Mouse (Mus musculus) limb, embryonic 13.5 days (tissue): ENCODE measurements around the gene Gm9964. TPM values are rescaled to one million over a fixed set of nuclear protein-coding genes. Genes with fewer than 3 reads are reported as not detected.

Experiments used
- ATAC-seq: fragments of 200-750 bp; cut with Nextera tagmentation; 2 replicates; pipeline ENCODE4 v1.8.0; 2017; ENCODE audit warnings: low read depth, moderate number of reproducible peaks, moderate TSS enrichment; ENCODE audit not compliant: low FRiP score
- H3K27ac ChIP-seq: fragments of 300-500 bp; sonication (generic); 2 replicates; pipeline ENCODE4 v1.5.1; 2015; ENCODE audit warnings: inconsistent platforms, mild to moderate bottlenecking, moderate library complexity
- H3K27me3 ChIP-seq: fragments of 300-500 bp; sonication (generic); 2 replicates; pipeline ENCODE4 v1.6.1; 2015; ENCODE audit warnings: mild to moderate bottlenecking, inconsistent platforms
- H3K36me3 ChIP-seq: fragments of 300-500 bp; sonication (generic); 2 replicates; pipeline ENCODE4 v1.6.1; 2015; ENCODE audit warnings: inconsistent platforms, mild to moderate bottlenecking, moderate library complexity
- H3K4me1 ChIP-seq: fragments of 300-500 bp; sonication (generic); 2 replicates; pipeline ENCODE4 v1.6.1; 2015; ENCODE audit warnings: inconsistent platforms
- H3K4me2 ChIP-seq: fragments of 300-500 bp; sonication (generic); replicated peaks from 2 replicates; pipeline ENCODE4 v1.6.1; 2015; ENCODE audit warnings: inconsistent platforms, mild to moderate bottlenecking, moderate library complexity
- H3K4me3 ChIP-seq: fragments of 300-500 bp; sonication (generic); 2 replicates; pipeline ENCODE4 v1.5.1; 2015; ENCODE audit warnings: moderate library complexity, mild to moderate bottlenecking, inconsistent platforms
- H3K9ac ChIP-seq: fragments of 300-500 bp; sonication (generic); 2 replicates; pipeline ENCODE4 v1.6.1; 2015; ENCODE audit warnings: mild to moderate bottlenecking, inconsistent platforms
- H3K9me3 ChIP-seq: fragments of 300-500 bp; sonication (generic); 2 replicates; pipeline ENCODE4 v1.6.1; 2016; ENCODE audit warnings: inconsistent platforms
- WGBS: fragments of 180-500 bp; shearing (Covaris S2); methylation state at CpG from one replicate; pipeline ENCODE4 v1.1.7; 2015; 5-methylcytosine and 5-hydroxymethylcytosine counted together
- polyA plus RNA-seq: library from polyadenylated mRNA; unstranded; fragments of >200 nt; fragmentation: Nextera tagmentation; extraction: Ambion mirVana; gene quantifications from 2 replicates; pipeline ENCODE4 v1.2.1, GENCODE M21; 2015

Gm9964 gene
- polyA plus RNA-seq, 1 experiment from 2014 or later = not detected

DNA sequence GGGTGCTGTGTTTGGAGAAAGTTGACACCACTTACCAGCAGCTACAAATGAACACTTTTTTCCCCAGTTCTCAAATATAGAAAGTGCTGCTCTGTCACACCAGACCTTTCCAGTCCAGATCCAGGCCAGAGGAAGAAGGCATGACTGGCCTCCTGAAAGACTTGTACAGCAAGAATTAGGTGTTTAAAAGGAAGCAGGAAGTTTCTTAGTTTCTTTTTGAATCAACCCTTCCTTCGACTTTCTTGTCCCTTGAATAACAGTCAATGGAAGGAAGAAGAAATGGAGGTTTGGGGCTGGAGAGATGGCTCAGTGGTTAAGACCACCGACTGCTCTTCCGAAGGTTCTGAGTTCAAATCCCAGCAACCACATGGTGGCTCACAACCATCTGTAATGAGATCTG is 3.7 kb downstream of the Gm9964 start:
- peaks cover 10% of the 10 kb centered on the region for H3K4me1 ChIP-seq
- H3K27me3 ChIP-seq = no peaks in the 10 kb centered on the region
- no peaks in the 10 kb centered on the region for H3K9me3 ChIP-seq
- H3K4me3 ChIP-seq = no peak overlapping the region
- H3K4me2 ChIP-seq = no peak overlapping the region
- 83% methylated on average over 3 of the region's 3 CpGs for WGBS
- ATAC-seq = no peak
- no peaks in the 10 kb centered on the region for H3K36me3 ChIP-seq
- no peak overlapping the region for H3K9ac ChIP-seq
- H3K27ac ChIP-seq = no peak overlapping the region

DNA sequence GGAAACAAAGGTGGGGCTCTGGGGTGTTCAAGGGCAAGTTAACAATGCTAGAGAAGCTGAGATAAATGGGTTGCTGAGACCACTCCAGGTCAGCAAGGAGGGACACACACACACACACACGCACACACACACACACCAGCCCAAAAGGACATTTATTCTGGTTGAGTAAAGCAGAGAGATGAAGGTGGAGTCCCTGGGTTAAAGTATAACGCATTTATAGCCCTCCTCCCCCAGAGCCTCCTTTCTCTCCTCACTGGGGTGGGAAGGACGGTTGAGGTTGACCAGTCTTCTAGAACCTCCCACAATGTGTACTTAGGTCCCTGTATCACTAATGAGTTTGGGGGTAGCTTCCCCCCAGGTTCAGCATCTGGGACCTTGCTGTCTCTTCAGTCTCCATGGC is 4.6 kb downstream of the Gm9964 start:
- no peaks in the 10 kb centered on the region for H3K36me3 ChIP-seq
- 82% methylated on average over 3 of the region's 3 CpGs for WGBS
- H3K27me3 ChIP-seq = no peaks in the 10 kb centered on the region
- no peak overlapping the region for H3K27ac ChIP-seq
- no peak overlapping the region for H3K9ac ChIP-seq
- H3K9me3 ChIP-seq = no peaks in the 10 kb centered on the region
- no peak overlapping the region for H3K4me2 ChIP-seq
- ATAC-seq = no peak
- H3K4me3 ChIP-seq = no peak overlapping the region
- H3K4me1 ChIP-seq = peaks cover 15% of the 10 kb centered on the region

DNA sequence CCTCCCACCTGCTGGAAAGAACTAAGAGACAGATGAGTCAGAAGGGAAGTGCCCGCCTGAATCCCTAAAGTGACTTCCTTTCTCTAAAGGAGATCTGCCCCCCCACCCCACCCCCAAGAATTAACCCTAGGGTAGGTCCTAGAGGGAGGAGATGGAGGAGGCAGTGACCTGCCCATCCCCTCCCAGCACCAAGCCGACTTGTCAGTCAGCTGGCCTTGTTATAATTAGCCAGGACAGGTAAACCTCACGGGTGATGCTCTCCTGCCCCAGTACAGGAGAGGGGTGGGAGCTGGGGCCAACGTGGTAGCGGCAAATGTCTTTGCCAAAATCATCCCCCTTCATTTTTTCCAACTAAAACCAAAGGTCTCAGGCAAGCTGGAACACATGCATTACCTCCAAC is 5.1 kb downstream of the Gm9964 start:
- Histone ChIP-seq H3K4me2 (no peak overlapping the region), H3K27ac (no peak overlapping the region)
- WGBS = 65% methylated on average over 5 of the region's 5 CpGs

DNA sequence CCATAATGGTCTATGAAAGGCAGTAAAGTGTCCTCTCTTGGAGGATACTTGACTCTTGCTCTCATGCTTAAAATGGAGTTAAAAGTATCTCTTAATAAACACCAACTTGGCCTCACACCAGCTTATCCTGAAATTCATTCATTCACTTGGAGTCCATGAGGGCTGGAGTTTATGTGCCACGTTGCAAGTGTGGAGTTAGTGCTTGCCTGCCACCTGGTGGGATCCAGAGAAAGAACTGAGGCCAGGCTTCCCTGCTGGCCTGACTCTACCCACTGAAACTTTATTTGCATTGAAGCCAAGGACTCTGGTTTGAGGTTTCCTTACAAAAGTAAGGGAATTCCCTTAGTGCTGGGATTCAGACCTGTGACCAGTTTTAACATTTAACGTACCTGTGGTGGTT is 6.2 kb downstream of the Gm9964 start:
- peaks cover 15% of the 10 kb centered on the region for H3K4me1 ChIP-seq
- H3K9me3 ChIP-seq = no peaks in the 10 kb centered on the region
- no peaks in the 10 kb centered on the region for H3K27me3 ChIP-seq
- no peaks in the 10 kb centered on the region for H3K36me3 ChIP-seq
- H3K4me2 ChIP-seq = no peak overlapping the region
- H3K27ac ChIP-seq = no peak overlapping the region
- no peak for ATAC-seq
- H3K9ac ChIP-seq = no peak overlapping the region
- no peak overlapping the region for H3K4me3 ChIP-seq
- 41% methylated on average over 2 of the region's 2 CpGs for WGBS

More for the DNA sequence above, 5.1 kb downstream of the Gm9964 start:
- Histone ChIP-seq H3K27me3 (no peaks in the 10 kb centered on the region), H3K9ac (no peak overlapping the region), H3K4me3 (no peak overlapping the region), H3K4me1 (peaks cover 15% of the 10 kb centered on the region), H3K36me3 (no peaks in the 10 kb centered on the region), H3K9me3 (no peaks in the 10 kb centered on the region)
- no peak for ATAC-seq

DNA sequence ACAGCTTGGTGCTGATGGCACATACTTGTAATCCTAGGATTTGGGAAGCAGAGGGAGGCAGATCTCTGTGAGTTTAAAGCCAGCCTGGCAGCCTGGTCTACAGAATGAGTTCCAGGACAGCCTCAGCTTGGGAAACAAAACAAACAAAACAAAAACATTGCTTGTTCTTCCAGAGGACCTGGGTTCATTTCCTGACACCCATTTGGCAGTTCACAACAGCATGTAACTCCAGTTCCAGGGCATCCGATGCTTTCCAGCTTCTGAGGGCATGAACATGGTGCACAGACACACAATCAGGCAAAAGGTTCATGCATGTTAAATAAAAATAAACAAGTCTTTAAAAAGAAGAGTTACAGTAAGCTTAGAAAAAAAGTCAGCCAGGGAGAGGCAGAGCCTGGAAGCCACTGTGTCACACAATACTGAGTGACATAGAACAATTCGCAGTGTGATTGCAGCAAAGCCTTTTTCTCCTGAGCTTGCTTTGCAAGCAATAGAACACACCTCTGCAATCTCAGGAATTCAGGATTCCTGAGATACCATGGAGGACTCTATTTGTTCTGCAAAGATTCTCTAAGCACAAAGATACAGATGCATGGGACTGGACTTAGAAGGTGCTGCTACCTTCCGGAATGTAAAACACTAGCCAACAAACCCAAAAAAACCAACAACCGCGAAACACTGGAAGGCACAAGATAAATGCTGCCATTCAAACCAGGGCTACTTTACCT is 7.6 kb downstream of the Gm9964 start:
- no peak for ATAC-seq
- H3K4me3 ChIP-seq = no peak overlapping the region
- no peaks in the 10 kb centered on the region for H3K36me3 ChIP-seq
- H3K9ac ChIP-seq = no peak overlapping the region
- no peak overlapping the region for H3K27ac ChIP-seq
- no peaks in the 10 kb centered on the region for H3K9me3 ChIP-seq
- H3K4me2 ChIP-seq = no peak overlapping the region
- WGBS = 79% methylated on average over 5 of the region's 5 CpGs
- H3K27me3 ChIP-seq = no peaks in the 10 kb centered on the region
- H3K4me1 ChIP-seq = peaks cover 15% of the 10 kb centered on the region

DNA sequence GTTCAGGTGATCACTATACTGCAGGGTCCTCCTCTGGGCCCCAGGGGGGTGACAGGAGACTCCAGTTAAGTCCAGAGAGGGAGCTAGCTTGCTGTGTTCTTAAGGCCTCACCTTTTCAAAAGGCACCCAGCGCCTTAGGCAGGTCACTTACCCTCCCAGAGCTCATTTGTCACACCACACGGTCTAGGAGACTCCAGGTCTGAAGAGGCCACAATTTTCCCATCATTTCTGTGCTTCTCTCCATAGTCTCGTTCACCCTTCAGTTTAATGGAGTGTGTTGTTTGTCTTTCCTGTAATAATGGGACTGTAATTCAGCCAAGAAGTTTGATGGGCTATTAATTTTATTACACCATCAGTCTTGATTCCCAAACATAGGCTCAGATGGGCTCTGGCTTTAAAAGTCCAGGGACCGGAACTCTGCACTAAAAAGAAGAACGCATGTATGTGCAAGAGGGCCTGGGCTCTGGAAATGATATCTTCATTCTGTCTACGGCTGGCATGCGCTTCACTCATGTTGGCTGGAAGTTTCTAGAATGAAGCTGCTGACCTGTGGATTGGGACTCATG is 8.3 kb downstream of the Gm9964 start:
- Histone ChIP-seq H3K9me3 (no peaks in the 10 kb centered on the region), H3K36me3 (no peaks in the 10 kb centered on the region), H3K27ac (no peak overlapping the region; the same call in 1 of the 2 replicates), H3K4me2 (no peak overlapping the region), H3K4me3 (no peak overlapping the region), H3K27me3 (no peaks in the 10 kb centered on the region), H3K9ac (no peak overlapping the region), H3K4me1 (peaks cover 15% of the 10 kb centered on the region)
- ATAC-seq = no peak
- 42% methylated on average over 7 of the region's 7 CpGs for WGBS

DNA sequence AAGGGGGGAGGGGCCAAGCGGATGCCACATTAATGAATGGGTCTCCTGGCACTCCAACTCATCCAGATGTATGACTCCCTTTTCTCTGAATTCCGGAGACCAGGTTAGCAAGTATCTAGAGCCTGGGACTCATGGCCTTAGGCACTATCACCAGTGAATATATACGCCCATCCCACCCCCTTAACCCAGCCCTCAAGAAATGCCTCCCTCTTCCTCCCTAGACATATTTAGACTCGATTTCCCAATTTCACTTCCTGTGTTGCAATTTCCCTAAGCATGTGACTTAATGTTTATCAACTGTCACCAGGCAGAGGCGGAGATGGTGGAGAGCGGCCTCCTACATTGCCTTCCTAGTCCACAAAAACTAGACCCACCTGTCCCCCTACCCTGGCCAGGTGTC is 9.3 kb downstream of the Gm9964 start:
- ATAC-seq = no peak

DNA sequence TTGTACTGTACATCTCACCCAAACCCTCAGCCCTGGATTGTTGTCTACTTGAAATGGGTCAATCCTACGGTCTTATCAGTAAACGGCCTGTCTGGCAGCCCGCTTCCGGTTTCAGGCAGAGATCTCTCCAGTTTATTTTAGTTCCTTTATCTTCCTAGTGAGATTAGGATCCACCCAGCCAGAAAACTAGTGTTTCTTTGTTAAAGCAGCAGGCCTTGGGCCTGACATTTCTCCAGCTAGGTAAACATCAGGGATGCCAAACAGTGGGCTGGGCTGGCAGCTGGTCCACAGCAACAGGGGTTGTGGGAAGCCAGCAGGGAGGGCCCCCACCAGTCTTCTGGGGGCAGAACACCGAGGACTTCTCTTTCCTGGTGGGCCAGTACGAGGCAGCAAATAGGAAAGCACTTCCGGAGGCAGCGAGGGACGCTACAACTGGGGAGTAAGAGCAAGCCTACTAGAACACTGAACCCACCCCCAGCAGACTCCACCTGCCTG is 10.4 kb downstream of the Gm9964 start:
- 86% methylated on average over 8 of the region's 9 CpGs for WGBS
- H3K4me1 ChIP-seq = peaks cover 22% of the 10 kb centered on the region
- no peak overlapping the region for H3K4me2 ChIP-seq
- H3K27me3 ChIP-seq = no peaks in the 10 kb centered on the region
- H3K4me3 ChIP-seq = no peak overlapping the region
- no peak for ATAC-seq
- H3K27ac ChIP-seq = no peak overlapping the region
- H3K9ac ChIP-seq = no peak overlapping the region
- H3K36me3 ChIP-seq = no peaks in the 10 kb centered on the region
- no peaks in the 10 kb centered on the region for H3K9me3 ChIP-seq

More for the DNA sequence above, 9.3 kb downstream of the Gm9964 start:
- no peaks in the 10 kb centered on the region for H3K36me3 ChIP-seq
- no peaks in the 10 kb centered on the region for H3K9me3 ChIP-seq
- no peak overlapping the region for H3K4me2 ChIP-seq
- H3K27me3 ChIP-seq = no peaks in the 10 kb centered on the region
- H3K9ac ChIP-seq = no peak overlapping the region
- whole genome bisulfite sequencing = 76% methylated on average over 6 of the region's 6 CpGs
- peaks cover 15% of the 10 kb centered on the region for H3K4me1 ChIP-seq
- no peak overlapping the region for H3K4me3 ChIP-seq
- peak overlapping the region; percentile 28; the same call in 1 of the 2 replicates for H3K27ac ChIP-seq

DNA sequence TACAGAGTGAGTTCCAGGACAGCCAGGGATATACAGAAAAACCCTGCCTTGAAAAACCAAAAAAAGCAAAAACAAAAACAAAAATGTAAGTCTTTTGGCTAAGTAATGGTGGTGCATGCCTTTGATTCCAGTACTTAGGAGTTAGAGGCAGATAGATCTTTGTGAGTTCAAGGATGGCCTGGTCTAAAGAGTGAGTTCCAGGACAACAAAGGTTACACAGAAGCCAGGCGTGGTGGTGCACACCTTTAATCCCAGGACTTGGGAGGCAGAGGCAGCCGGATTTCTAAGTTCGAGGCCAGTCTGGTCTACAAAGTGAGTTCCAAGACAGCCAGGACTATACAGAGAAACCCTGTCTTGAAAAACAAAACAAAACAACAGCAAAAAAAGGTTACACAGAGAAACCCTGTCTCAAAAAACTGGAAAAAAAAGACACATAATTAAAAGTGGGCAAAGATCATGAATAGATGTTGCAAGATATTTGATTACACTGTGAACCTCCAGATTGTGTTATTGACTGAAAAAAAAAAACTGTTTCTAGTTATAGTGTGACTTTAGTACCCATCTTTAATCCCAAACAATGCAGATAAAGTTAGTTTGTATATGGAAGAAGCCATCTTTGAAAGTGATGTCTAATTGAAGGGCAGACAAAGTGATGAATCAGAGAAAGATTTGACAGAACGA is 13.2 kb downstream of the Gm9964 start:
- H3K27me3 ChIP-seq = no peaks in the 10 kb centered on the region
- H3K4me1 ChIP-seq = peaks cover 39% of the 10 kb centered on the region
- H3K9ac ChIP-seq = no peak overlapping the region
- H3K4me2 ChIP-seq = no peak overlapping the region
- H3K4me3 ChIP-seq = no peak overlapping the region
- H3K9me3 ChIP-seq = no peaks in the 10 kb centered on the region
- ATAC-seq = no peak
- no peaks in the 10 kb centered on the region for H3K36me3 ChIP-seq
- 97% methylated on average over 4 of the region's 4 CpGs for WGBS
- no peak overlapping the region for H3K27ac ChIP-seq

DNA sequence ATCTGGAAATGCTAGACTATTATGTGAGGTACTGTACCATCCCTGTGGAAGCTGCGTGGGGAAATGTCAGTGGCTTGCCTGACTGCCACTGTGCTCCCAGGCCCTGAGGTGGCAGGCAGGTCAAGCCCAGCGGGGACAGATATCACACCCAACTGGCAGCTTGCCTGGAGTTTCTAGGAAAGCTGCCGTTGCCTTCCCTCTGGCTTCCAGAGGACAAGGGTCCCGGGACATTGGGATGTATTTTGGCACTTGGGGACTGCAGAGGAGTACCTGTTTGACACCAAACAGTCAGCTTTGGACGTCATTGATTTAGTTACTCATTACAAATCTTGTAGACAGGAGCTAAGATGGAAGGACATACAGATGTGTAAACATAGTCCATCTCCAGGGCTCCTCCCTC is 15.3 kb downstream of the Gm9964 start:
- Histone ChIP-seq H3K4me3 (no peak overlapping the region), H3K27me3 (no peaks in the 10 kb centered on the region), H3K27ac (peak overlapping the region; percentile 52; the same call in 1 of the 2 replicates), H3K4me1 (peaks cover 36% of the 10 kb centered on the region), H3K4me2 (no peak overlapping the region), H3K9me3 (no peaks in the 10 kb centered on the region), H3K9ac (no peak overlapping the region), H3K36me3 (no peaks in the 10 kb centered on the region)
- ATAC-seq = no peak
- 49% methylated on average over 5 of the region's 5 CpGs for WGBS

DNA sequence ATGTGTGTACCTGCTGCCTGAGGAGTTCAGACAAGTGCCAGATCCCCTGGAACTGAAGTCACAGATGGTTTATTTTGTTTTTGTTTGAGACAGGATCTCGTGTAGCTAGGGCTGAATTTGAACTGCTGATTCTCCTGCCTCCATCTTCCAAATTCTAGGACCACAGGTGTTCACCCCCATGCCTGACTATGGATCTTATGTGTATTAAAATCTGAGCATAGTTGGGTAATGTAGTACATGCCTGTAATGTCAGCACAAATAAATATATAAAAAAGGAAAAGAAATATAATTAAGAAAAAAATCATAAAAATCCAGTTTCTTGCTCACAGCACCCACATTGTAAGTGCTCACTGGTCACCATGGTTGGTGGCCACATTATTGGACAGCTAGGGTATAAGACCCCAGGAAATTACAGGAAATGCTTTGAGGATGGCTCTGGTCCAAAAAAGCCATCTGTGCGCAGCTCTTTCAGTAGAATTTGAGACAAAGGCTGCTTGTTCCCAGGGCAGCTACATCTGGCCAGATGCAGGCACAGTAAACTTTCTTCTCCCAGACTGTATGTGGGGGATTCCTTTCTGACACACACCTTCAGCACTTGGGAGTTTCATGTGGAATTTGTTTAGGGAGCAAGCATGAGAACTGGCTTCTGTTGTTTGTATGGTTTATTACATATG is 16.8 kb downstream of the Gm9964 start:
- H3K27ac ChIP-seq = peak overlapping the region; percentile 90
- peak; percentile 84 for ATAC-seq
- WGBS = 12% methylated on average over 2 of the region's 2 CpGs
- peaks cover 36% of the 10 kb centered on the region for H3K4me1 ChIP-seq
- no peaks in the 10 kb centered on the region for H3K9me3 ChIP-seq
- no peak overlapping the region for H3K9ac ChIP-seq
- H3K4me2 ChIP-seq = no peak overlapping the region
- H3K4me3 ChIP-seq = no peak overlapping the region
- no peaks in the 10 kb centered on the region for H3K36me3 ChIP-seq
- no peaks in the 10 kb centered on the region for H3K27me3 ChIP-seq

DNA sequence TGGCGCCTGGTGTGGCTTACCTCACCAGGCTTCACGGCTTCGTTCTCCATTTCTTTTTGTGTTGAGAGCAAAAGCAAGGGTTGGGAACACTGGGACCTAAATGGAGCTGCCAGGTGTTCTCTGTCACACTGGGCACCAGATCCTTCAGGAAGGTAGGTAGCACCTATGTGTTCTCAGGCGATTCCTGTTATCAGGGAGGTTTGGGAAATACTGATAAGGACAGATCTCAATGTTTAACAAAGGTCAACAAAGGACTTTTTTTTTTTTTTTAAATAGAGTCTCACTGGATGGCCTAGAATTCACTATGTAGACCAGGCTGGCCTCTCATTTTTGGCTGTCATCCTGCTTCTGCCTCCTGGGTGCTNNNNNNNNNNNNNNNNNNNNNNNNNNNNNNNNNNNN is 22.9 kb downstream of the Gm9964 start:
- WGBS = 82% methylated on average over 4 of the region's 4 CpGs
- H3K27ac ChIP-seq = no peak overlapping the region

More for the DNA sequence above, 22.9 kb downstream of the Gm9964 start:
- Histone ChIP-seq H3K9ac (no peak overlapping the region), H3K4me2 (no peak overlapping the region), H3K4me3 (no peak overlapping the region), H3K36me3 (no peaks in the 10 kb centered on the region), H3K27me3 (no peaks in the 10 kb centered on the region), H3K4me1 (peaks cover 9% of the 10 kb centered on the region; the same call in 1 of the 2 replicates), H3K9me3 (no peaks in the 10 kb centered on the region)
- no peak for ATAC-seq
